Mouse (Mus musculus): ENCODE results near the gene Cers1. TPM values are rescaled to one million over a fixed set of nuclear protein-coding genes. Genes with fewer than 3 reads are reported as not detected.

The Cers1 gene
- polyA plus RNA-seq, 3 experiments from 2014 or later: not detected

DNA sequence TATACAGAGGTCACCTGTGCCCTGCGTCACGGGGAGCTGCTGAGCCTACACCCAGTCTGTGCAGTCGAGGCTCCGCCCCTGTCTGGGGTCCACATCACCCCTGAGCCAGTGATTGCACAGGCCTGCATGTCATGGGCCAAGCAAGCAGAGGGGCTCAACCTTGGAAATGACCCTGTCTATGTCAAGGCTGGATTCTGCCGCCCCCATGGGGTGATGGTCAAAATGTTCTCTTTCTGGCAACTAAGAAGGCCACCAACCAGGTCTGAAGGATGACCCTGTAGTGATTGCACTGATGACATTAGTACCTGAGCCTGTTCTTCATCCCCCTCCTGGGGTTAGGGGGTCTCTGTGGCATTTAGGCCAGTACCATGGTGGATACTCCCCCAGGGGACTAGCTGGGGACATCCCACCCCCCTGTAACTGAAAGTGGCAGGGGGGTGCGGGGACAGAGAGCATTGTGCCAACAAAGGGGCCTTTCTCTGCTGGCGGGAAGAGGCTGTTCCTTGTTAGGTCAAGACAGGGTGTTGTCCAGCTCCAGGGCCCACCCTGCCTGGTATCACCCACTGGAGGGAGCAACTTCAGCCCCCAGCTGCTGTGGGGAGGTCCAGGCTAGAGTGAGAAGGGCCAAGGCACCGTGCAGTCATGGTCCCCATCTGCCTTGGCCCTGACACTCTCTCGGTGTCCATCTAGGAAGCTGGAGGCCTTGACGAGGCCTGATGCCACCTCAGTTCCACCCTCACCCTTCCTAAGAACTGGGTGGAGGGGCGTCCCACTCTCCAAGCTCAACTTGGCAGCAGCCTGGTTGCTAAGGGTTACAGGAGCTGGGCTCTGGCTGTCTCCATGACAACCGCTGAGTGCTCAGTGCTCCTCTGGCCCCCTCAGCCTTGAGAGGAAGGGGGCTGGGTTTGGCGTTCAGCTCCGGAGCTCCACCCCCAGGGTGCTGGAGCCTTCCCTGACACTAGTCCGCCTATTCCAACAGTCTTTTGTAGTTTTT lies 1.2 kb downstream of the Cers1 start:
- ATAC-seq: no peak

DNA sequence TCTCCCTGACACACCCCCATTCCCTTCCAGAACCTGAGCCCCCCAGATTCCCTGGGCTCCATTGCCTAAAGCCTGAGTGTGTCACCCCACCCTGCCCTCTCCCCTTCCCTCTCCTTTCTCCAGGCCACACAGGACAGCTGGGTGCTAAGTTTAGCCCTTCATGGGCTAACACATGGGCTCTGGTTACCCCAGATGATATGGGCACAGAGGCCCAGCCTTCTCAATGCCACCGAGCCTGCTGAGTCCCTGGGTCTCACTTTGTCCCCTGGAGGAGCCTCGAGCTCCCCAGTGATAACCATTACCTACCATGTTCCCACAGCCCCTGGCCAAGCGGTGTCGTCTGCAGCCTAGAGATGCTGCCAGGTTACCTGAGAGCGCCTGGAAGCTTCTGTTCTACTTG lies 2.3 kb downstream of the Cers1 start:
- no peak for ATAC-seq

DNA sequence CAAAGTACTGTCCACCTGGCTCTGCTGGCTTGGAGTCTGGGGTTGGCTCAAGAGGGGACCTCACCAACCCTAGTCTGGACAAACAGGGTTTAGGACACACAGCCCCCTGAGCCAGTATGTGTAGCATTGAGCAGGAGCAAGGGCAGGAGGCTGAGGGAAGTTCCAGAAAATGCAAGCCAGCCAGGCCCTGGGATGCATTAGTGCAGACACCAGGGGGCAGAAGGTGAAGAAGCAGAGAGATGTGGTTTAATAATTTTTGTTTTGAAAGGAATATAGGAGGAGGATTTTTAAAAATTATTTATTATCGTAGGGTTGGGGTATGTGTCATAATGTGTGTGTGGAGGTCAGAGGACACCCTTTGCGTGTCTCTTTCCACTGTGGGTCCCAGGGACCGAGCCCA lies 8.1 kb downstream of the Cers1 start:
- no peak for ATAC-seq

DNA sequence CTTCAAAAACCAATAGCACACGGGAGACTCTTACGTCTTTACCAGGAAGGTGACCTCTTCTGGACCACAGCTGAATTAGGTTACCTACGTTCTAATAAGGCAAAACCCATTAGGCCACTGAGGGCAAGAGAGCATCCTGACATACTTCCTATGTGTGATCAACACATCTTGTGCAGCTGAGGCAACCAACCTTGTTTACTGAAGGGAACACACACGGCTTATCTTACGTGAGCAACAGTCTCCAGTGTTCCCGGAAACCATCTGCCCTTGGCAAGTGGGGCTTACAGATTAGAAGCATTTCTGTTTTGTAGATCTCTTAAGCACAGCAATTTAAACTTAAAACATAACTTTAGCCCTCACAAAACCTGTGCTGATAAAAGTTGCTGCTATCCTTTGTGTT lies 11.9 kb downstream of the Cers1 start:
- ATAC-seq: no peak

DNA sequence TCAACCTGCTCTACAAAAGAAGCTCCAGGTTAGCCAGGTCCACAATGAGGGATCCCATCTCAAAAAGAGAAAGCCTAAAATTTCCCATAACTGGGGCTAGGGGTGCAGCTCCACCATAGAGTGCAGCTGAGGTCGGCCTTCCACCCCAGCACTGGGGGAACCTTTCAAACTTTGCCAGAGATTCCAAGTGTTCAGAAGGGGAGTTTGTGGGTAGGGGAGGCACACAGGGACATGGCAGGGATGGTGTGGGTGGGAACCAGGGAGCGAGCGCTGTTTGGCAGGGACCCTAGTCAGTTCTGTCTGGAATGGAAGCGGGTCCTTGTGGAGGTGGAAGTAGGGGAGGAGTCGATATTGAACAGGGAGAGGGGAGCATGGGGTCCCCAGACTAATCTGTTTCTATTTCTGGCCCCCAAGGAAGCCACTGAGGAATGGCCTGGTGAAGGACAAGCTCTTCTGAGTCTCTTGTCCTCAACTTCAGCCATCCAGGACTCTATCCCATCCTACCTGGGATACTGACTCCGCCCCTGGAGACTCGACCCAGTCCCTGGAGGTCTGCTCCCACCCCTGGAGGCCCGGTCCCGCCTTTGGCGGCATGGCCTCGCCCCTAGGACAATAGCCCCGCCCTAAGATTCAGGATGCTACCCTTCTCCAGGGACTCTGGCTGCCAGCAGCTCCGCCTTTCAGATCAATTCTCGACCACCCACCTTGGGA lies 13.7 kb downstream of the Cers1 start, which contains the start of gene Gdf1:
Gene Gdf1, plus strand, starts transcription at position 694 of the 711 bp plus-strand sequence.
- ATAC-seq: no peak

DNA sequence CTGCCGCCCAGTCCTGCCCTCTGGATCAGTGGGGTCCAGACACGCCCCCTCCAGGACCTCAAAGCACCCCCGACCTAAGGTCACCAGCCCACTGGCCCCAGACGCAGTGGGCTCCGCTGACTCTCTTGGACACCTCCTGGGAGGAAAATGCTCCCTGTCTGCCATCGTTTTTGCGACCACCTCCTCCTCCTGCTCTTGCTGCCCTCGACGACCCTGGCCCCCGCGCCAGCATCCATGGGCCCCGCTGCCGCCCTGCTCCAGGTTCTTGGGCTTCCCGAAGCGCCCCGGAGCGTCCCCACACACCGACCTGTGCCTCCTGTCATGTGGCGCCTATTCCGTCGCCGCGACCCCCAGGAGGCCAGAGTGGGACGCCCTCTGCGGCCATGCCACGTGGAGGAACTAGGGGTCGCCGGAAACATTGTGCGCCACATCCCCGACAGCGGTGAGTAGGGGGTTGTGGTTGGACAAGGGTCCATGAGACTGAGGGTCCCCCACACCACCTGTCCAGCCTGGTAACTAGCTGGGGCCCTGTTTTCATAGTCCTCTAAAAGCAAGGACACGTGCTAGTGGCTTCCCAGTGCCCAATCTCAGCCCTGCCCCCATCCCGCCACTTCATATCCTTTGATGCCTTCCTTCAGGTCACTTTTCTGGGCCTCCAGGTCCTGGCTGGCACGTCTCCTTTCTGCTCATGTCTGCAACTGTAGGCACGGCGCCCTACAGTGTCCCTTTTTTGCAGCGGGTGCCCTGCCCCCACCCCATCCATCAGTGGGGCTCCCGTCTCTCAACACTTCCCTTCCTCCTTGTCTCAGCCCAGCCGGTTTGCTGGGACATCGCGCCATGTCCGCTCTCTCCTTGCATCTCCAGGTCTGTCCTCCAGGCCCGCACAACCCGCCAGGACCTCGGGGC lies 14.5 kb downstream of the Cers1 start:
- no peak for ATAC-seq

DNA sequence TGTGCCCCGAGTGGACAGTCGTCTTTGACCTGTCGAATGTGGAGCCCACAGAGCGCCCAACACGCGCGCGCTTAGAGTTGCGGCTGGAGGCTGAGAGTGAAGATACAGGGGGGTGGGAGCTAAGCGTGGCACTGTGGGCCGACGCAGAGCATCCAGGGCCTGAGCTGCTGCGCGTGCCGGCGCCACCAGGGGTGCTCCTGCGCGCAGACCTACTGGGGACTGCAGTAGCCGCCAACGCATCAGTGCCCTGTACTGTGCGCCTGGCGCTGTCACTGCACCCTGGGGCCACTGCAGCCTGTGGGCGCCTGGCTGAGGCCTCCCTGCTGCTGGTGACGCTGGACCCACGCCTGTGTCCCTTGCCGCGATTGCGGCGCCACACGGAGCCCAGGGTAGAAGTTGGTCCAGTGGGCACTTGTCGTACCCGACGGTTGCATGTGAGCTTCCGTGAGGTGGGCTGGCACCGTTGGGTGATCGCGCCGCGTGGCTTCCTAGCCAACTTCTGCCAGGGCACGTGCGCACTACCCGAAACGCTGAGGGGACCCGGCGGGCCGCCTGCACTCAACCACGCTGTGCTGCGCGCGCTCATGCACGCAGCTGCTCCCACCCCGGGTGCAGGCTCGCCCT lies 15.3 kb downstream of the Cers1 start:
- ATAC-seq: no peak

DNA sequence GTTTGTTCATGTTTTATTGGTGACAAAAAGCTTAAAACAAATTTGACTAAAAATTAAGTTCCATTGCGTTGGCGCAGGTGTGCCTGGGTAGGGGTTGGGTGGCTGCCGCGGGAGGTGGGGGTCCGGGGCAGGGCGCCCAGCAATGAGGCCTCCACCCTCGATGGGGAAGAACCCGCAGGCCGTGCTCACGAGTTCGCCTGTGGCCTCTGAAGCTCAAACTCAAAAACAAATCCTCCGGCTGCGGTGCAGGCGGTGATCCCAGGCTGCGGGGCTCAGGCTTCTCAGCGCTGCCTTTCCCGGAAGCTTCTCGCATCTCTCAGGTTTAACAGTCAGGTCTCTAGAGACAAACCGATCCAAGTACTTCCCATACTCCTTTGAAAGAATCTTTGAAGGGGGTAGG lies 16.0 kb downstream of the Cers1 start:
- ATAC-seq: no peak

DNA sequence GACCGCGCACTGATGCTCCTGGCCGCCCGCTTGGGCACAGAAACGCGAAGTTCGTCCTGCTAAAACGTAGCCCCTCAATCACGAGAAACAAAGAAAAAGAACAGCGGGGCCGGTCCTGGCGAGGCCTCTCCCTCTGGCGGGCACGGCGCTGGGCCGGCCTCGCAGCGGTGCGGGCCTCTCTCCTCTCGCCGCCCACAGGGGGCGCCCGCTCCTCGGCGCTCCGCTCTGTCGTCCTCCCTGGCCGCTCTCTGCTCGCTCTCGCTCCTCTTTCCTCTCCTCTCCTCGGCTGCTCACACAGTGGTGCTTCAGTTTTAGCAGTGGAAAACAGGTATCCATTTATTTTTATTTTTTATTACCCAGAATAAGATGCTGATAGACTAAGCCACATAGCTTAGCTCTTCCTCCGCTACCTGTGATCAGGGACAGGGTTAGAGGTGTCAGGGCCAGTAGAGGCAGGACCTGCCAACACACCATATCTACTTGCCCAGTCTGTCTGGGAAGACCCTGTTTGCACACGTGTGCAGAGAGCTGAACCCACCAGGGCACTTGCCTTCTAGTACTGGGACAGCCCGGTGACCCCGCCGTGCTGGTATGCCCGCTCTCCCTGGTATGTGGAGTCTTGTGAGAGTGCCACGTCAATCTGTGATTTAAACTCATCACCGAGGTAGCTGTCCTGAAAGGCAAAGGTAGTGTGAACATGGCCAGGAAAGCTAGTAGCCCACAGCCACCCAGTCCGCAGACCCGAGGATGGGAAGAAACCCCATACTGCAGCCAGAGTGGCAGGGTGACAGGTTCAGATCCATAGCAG lies 16.7 kb downstream of the Cers1 start:
- no peak for ATAC-seq

DNA sequence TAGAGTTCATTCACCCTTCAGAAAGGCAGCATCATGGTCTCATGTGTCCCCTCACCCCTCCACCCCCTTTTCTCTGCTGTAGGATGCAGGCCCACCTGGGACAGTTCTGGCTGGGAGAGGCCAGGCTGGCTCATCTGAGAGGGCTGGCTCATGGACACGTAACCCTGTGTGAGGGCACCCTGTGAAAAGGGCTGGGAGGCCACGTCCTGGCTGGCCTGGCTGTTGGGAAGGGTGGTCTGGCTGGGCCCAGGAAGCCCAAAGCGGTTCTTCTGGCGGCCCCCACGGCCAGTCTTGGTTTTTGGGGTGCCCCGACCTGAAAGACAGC lies 17.3 kb downstream of the Cers1 start:
- no peak for ATAC-seq

DNA sequence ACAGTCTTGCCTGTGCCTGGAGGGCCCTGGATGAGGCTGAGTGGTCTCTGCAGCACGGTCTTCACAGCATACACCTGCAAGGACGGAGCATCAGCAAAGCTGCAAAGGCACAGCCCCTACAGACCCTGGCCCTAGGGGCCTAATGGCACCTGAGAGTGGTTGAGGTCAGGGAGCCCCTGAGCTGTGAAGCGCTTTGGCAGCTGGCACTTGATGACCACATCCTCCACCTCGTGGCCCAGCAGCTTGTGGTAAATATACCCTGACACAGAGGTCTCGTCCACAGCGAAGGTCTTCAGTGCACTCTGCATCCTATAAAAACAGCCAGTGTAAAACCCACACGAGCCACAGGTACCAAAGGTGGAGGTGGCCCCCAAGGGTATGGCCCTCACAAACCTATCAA lies 23.4 kb downstream of the Cers1 start:
- ATAC-seq: no peak

DNA sequence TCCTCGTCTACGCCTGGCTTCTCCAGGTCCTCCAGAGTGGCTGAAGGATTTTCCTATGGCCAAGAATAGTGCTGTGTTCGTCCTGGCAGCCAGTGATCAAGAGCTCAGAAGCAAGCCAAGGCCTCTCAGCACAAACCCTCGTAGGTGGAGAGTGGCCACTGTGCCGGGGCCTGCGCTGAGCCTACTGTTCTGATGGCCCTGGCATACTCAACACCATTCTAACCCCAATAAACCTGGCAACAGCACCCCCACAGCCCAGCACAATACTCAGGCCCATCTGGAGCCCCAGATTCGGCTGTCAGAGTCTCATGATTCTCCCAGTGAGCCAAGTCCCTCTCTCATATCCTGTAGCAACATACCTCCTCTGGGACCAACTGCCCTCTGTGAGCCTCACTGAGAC lies 25.1 kb downstream of the Cers1 start:
- ATAC-seq: no peak

DNA sequence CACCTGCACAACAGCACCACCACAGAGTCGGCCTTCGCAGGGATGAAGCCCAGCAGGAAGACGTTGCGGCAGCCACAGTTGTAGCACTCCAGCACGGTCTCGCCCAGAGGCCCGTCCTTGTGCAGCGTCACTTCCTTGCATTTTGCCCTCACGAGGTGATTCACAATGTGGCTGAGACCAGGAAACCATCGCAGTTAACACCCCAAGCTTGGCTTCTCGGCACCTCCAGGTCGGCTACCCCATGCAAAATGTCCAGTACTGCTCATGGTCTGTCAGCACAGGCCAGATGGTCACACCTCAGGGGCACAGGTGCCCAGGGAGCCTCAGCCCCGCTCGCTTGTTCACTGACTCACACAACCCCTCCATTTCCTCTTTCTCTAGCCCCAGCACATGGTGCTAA lies 26.4 kb downstream of the Cers1 start:
- ATAC-seq: no peak

DNA sequence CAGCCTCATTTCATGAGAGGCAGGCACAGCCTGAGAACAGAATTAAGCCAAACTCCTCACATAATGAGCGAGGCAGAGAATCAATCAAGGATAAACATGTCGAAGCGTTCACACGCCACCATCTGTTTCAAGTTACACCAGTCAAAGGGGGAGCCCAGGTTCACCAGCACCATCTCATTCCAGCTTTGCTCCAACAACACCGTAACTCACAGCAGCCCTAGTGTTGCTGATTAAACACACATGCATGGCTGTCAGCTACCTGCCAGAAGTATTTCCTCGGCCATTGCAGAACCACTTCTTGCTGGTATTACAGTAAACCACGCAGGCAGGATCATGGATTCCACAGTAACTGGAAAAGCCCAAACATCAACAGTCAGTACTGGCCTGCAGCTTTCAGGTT lies 27.5 kb downstream of the Cers1 start:
- ATAC-seq: no peak

DNA sequence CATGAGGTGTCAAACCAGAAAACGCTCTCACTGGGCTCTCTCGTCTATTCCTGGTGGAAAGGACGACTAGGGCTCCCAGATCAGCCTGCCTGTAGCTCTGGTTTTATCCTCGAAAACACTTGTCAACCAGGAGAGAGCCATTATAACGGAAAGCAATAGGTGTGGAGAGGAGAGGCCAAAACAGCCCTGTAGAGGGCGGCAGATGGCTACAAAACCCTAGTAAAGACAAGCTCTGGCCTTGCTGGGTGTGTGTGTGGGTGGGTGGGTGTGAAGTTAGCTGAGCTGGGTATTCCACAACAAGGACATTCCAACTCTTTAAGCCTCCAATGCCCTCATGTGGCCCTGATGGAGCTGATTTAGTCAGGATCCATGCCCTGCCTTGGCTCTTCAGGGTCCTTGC lies 28.1 kb downstream of the Cers1 start:
- no peak for ATAC-seq

DNA sequence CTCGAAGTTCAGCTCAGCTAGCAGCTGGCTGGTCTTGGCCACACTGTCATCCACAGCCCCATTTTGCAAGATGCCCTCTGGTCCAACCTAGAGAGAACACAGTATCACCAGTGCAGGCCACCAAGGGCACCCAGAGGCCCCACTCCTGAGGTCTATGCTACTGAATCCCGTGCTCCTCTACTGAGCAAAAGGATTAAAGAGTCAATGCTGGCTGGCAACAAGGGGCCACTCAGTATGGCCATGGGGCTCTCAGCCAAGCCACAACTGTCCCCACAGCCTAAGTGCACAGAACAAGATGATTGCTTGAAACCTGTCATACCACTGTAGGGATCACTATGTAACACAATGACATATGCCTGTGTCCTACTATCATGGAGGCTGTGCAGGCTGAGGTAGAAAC lies 28.7 kb downstream of the Cers1 start:
- no peak for ATAC-seq

DNA sequence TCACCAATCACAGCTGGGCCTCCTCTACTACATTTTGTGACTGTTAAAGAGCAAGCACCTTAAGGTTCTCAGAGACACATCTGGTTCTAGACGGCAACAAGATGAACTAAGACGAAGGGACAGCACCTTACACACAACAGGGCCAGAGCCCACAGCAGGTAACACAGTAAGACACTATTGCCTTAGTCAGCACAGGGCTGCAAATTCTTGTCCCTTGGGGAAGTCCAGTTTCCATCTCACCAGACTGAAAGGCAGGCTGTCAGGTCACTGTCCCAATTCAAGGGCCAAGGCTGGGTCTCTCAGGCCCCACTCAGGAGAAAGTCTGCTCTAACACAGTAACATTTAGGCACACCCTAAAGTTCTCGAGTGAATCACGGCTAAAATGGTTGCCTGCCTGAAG lies 31.9 kb downstream of the Cers1 start:
- no peak for ATAC-seq

DNA sequence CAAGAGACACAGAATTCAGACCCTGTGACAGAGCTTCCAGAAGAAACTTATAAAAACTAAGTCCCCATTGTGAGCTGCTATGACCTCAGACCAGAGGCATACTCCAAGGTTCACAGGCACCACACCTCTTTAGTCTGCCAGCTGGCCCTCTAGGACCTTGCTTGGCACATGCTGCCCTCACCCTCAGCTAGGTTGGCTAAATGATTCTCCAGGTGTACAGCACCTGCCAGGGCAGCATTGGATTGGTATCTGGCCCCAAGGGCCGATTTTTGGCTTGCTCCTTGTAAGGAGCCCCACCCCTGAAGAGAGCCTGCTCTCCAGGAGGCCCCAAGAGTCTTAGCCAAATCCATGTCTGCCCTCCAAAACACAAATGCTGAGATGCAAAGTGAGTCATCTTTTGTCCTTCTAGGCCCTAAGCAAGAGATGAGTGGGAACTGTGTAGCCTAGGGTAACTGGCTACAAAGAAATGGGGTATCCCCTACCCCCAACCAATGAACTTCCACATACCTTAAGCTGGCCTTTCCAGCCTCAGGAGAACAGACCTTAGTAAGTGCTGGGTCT lies 32.4 kb downstream of the Cers1 start:
- no peak for ATAC-seq

DNA sequence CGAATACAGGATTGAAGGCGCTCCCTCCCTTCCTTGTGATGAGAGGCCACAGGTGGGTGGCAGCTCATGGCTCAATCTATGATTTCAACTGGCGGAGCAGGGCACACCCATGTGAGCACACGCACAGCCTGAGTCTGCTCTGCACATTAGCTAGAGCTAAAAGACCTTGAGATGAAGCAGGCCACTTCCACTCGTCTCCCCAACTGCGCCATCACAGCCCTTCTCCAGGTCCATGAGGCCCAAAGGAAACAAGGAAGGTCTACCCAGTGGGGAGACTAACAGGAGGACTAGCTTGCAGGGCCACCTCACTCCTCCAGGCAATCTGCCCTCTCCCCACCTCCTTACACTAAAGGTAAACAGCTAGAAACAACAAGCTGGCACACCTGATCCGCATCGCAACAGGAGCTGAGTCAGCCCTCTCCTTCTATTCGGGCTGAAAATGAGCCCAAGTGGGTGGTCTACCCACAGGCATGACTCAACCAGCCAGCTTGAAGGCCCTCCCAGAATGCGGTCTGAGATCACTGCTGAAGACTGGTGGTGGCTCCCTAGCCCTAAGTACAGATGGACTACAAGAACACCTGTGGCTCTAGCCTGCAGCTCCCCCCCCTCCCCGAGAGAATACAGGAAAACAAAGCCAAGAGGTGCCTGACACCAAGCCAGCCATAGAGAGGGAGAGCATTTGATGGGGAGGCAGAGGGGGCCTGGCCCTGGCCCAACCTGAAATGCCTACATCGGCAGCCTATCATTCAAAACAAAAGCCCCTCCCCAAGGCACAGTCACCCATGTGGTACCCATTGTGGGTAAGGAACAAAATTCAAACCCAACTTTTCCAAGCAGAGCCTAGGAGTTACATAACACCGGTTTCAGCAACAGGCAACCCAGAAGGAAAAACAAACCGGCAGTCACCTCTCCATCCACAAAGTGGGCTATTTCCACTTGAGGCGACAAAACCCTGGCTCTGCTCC lies 35.7 kb downstream of the Cers1 start:
- no peak for ATAC-seq

DNA sequence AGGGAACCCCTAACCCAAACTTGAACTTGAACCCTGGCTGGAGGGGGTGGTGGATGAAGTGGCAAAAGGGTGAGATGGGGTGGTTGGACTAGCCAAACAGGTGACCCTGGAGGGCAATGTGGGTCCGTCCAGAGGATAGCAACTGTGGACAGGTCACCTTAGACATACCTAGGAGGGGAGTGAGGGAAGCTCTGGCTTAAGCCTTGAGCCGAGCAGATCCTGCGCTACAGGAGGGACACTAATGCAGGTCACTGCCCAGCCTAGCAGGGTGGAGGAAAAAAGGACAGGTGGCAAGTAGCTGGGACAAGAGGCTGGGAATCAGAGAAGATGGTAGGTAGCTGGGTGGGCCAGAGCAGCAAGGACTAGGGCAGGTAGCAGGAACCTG lies 36.4 kb downstream of the Cers1 start:
- no peak for ATAC-seq

Measured in inflammation-experienced regulatory T-cells, adult 6 months (primary cell).